Mouse (Mus musculus): ENCODE measurements at regions not wholly inside any gene's neighbourhood (a gene's known extent, or its start where the extent isn't known, plus 50 kb on each side); places are given as distances from the start of the nearest gene placed in this dataset.

- Histone ChIP-seq H3K27me3 (no peaks in the 10 kb centered on the region), H3K36me3 (no peaks in the 10 kb centered on the region), H3K9me3 (replicated peaks) (no peaks in the 10 kb centered on the region), H3K4me1 (peaks cover 27% of the 10 kb centered on the region), H3K4me2 (replicated peaks) (peak overlapping the region; percentile 15; the same call in 1 of the 2 replicates), H3K9ac (no peak overlapping the region), H3K27ac (replicated peaks) (peak overlapping the region; percentile 82), H3K4me3 (replicated peaks) (no peak overlapping the region)
- WGBS: 43% methylated on average over 16 of the region's 16 CpGs
- ATAC-seq (ENCODE audit: insufficient number of reproducible peaks, low FRiP score, low TSS enrichment, low read depth): no peak
Observed at GRCm38 (mm10) chr13:51016956-51017703, 83.5 kb upstream of the Spin1 start.

- Histone ChIP-seq H3K4me1 (peaks cover 34% of the 10 kb centered on the region), H3K4me2 (replicated peaks) (peak overlapping the region; percentile 15; the same call in 1 of the 2 replicates), H3K27ac (replicated peaks) (peak overlapping the region; percentile 82), H3K27me3 (no peaks in the 10 kb centered on the region), H3K4me3 (replicated peaks) (no peak overlapping the region), H3K36me3 (no peaks in the 10 kb centered on the region), H3K9me3 (replicated peaks) (no peaks in the 10 kb centered on the region), H3K9ac (no peak overlapping the region)
- 10% methylated on average over 10 of the region's 10 CpGs for WGBS
- peak; percentile 63 for ATAC-seq (ENCODE audit: insufficient number of reproducible peaks, low FRiP score, low TSS enrichment, low read depth)
Observed at GRCm38 (mm10) chr13:51017727-51018321, 82.9 kb upstream of the Spin1 start.

- WGBS: 31% methylated on average over 10 of the region's 10 CpGs
- peak overlapping the region; percentile 82 for H3K27ac ChIP-seq (replicated peaks)
- H3K4me2 ChIP-seq (replicated peaks): 0 out of 2 replicates have a peak overlapping the region, but pooled peaks have one; percentile 15
Observed at GRCm38 (mm10) chr13:51018366-51018765, 82.3 kb upstream of the Spin1 start.

GRCm38 (mm10) chr13:51022401-51023250 is 78.1 kb upstream of the Spin1 start:
- Histone ChIP-seq H3K4me1 (peaks cover 43% of the 10 kb centered on the region), H3K36me3 (no peaks in the 10 kb centered on the region), H3K27me3 (no peaks in the 10 kb centered on the region), H3K27ac (replicated peaks) (peak overlapping the region; percentile 93), H3K9me3 (replicated peaks) (no peaks in the 10 kb centered on the region), H3K9ac (no peak overlapping the region), H3K4me3 (replicated peaks) (no peak overlapping the region), H3K4me2 (replicated peaks) (peak overlapping the region; percentile 22; the same call in 1 of the 2 replicates)
- peak; percentile 73 for ATAC-seq (ENCODE audit: insufficient number of reproducible peaks, low FRiP score, low TSS enrichment, low read depth)
- 21% methylated on average over 13 of the region's 13 CpGs for WGBS

More at GRCm38 (mm10) chr13:51018366-51018765, 82.3 kb upstream of the Spin1 start:
- peak; percentile 32; the same call in 1 of the 2 replicates for ATAC-seq (ENCODE audit: insufficient number of reproducible peaks, low FRiP score, low TSS enrichment, low read depth)
- no peak overlapping the region for H3K4me3 ChIP-seq (replicated peaks)
- H3K4me1 ChIP-seq: peaks cover 39% of the 10 kb centered on the region
- H3K27me3 ChIP-seq: no peaks in the 10 kb centered on the region
- H3K36me3 ChIP-seq: no peaks in the 10 kb centered on the region
- H3K9me3 ChIP-seq (replicated peaks): no peaks in the 10 kb centered on the region
- no peak overlapping the region for H3K9ac ChIP-seq

GRCm38 (mm10) chr13:51023271-51023670 is 77.4 kb upstream of the Spin1 start:
- Histone ChIP-seq H3K4me2 (replicated peaks) (no peak overlapping the region), H3K9ac (no peak overlapping the region), H3K27me3 (no peaks in the 10 kb centered on the region), H3K9me3 (replicated peaks) (no peaks in the 10 kb centered on the region), H3K27ac (replicated peaks) (peak overlapping the region; percentile 93), H3K36me3 (no peaks in the 10 kb centered on the region), H3K4me1 (peaks cover 37% of the 10 kb centered on the region), H3K4me3 (replicated peaks) (no peak overlapping the region)
- 48% methylated on average over 11 of the region's 11 CpGs for whole genome bisulfite sequencing
- no peak for ATAC-seq (ENCODE audit: insufficient number of reproducible peaks, low FRiP score, low TSS enrichment, low read depth)

- Histone ChIP-seq H3K36me3 (no peaks in the 10 kb centered on the region), H3K9ac (no peak overlapping the region), H3K9me3 (replicated peaks) (no peaks in the 10 kb centered on the region), H3K27ac (replicated peaks) (no peak overlapping the region), H3K4me2 (replicated peaks) (no peak overlapping the region), H3K4me3 (replicated peaks) (no peak overlapping the region), H3K27me3 (no peaks in the 10 kb centered on the region), H3K4me1 (peaks cover 31% of the 10 kb centered on the region)
- ATAC-seq (ENCODE audit: insufficient number of reproducible peaks, low FRiP score, low TSS enrichment, low read depth): no peak
- WGBS: 58% methylated on average over 6 of the region's 6 CpGs
Observed at GRCm38 (mm10) chr13:51026311-51026918, 74.3 kb upstream of the Spin1 start.

- H3K36me3 ChIP-seq: no peaks in the 10 kb centered on the region
- WGBS: 51% methylated on average over 13 of the region's 13 CpGs
- no peak overlapping the region for H3K4me2 ChIP-seq (replicated peaks)
- H3K9ac ChIP-seq: no peak overlapping the region
- H3K4me3 ChIP-seq (replicated peaks): no peak overlapping the region
- no peaks in the 10 kb centered on the region for H3K27me3 ChIP-seq
- H3K27ac ChIP-seq (replicated peaks): peak overlapping the region; percentile 79
- ATAC-seq (ENCODE audit: insufficient number of reproducible peaks, low FRiP score, low TSS enrichment, low read depth): peak; percentile 72
- peaks cover 5% of the 10 kb centered on the region; the same call in 1 of the 2 replicates for H3K4me1 ChIP-seq
- no peaks in the 10 kb centered on the region for H3K9me3 ChIP-seq (replicated peaks)
Observed at GRCm38 (mm10) chr13:51037850-51038450, 62.7 kb upstream of the Spin1 start.

GRCm38 (mm10) chr13:51038955-51039354 is 61.7 kb upstream of the Spin1 start:
- no peaks in the 10 kb centered on the region for H3K36me3 ChIP-seq
- peaks cover 5% of the 10 kb centered on the region; the same call in 1 of the 2 replicates for H3K4me1 ChIP-seq
- no peak overlapping the region for H3K9ac ChIP-seq
- WGBS: 50% methylated on average over 4 of the region's 4 CpGs
- H3K27ac ChIP-seq (replicated peaks): peak overlapping the region; percentile 79
- H3K4me3 ChIP-seq (replicated peaks): no peak overlapping the region
- H3K27me3 ChIP-seq: no peaks in the 10 kb centered on the region
- no peak for ATAC-seq (ENCODE audit: insufficient number of reproducible peaks, low FRiP score, low TSS enrichment, low read depth)
- no peak overlapping the region for H3K4me2 ChIP-seq (replicated peaks)
- peaks cover 6% of the 10 kb centered on the region; the same call in 1 of the 2 replicates for H3K9me3 ChIP-seq (replicated peaks)

GRCm38 (mm10) chr13:51041121-51041520 is 59.6 kb upstream of the Spin1 start:
- no peak for ATAC-seq (ENCODE audit: insufficient number of reproducible peaks, low FRiP score, low TSS enrichment, low read depth)
- H3K27me3 ChIP-seq: no peaks in the 10 kb centered on the region
- H3K27ac ChIP-seq (replicated peaks): no peak overlapping the region
- no peak overlapping the region for H3K4me3 ChIP-seq (replicated peaks)
- no peak overlapping the region for H3K9ac ChIP-seq
- WGBS: 66% methylated on average over 2 of the region's 2 CpGs
- no peaks in the 10 kb centered on the region for H3K36me3 ChIP-seq
- peaks cover 5% of the 10 kb centered on the region; the same call in 1 of the 2 replicates for H3K4me1 ChIP-seq
- H3K4me2 ChIP-seq (replicated peaks): no peak overlapping the region
- peaks cover 6% of the 10 kb centered on the region; the same call in 1 of the 2 replicates for H3K9me3 ChIP-seq (replicated peaks)

- WGBS: 91% methylated on average over 9 of the region's 9 CpGs
Observed at GRCm38 (mm10) chr13:51042881-51043402, 57.7 kb upstream of the Spin1 start.

More at GRCm38 (mm10) chr13:51042881-51043402, 57.7 kb upstream of the Spin1 start:
- H3K36me3 ChIP-seq: no peaks in the 10 kb centered on the region
- H3K27ac ChIP-seq (replicated peaks): no peak overlapping the region
- H3K9ac ChIP-seq: no peak overlapping the region
- peaks cover 6% of the 10 kb centered on the region; the same call in 1 of the 2 replicates for H3K9me3 ChIP-seq (replicated peaks)
- no peak overlapping the region for H3K4me3 ChIP-seq (replicated peaks)
- no peak for ATAC-seq (ENCODE audit: insufficient number of reproducible peaks, low FRiP score, low TSS enrichment, low read depth)
- H3K4me1 ChIP-seq: peaks cover 5% of the 10 kb centered on the region; the same call in 1 of the 2 replicates
- no peaks in the 10 kb centered on the region for H3K27me3 ChIP-seq
- no peak overlapping the region for H3K4me2 ChIP-seq (replicated peaks)

All from embryonic facial prominence, embryonic 15.5 days (tissue).